Mouse (Mus musculus) heart, embryonic 12.5 days (tissue): ENCODE data around the gene Smco2. TPM values are rescaled to one million over a fixed set of nuclear protein-coding genes. Genes with fewer than 3 reads are reported as not detected.

Experiments used
- ATAC-seq: fragments of 200-750 bp; cut with Nextera tagmentation; 2 replicates; pipeline ENCODE4 v1.8.0; 2017; ENCODE audit warnings: moderate TSS enrichment, moderate library complexity; ENCODE audit not compliant: insufficient number of reproducible peaks, low FRiP score
- H3K27ac ChIP-seq: fragments of 300-500 bp; sonication (generic); 2 replicates; pipeline ENCODE4 v1.5.1; 2016; ENCODE audit warnings: mild to moderate bottlenecking, moderate library complexity; ENCODE audit not compliant: poor library complexity, severe bottlenecking
- H3K27me3 ChIP-seq: fragments of 300-500 bp; sonication (generic); replicated peaks from 2 replicates; pipeline ENCODE4 v1.6.1; 2016; ENCODE audit warnings: mild to moderate bottlenecking, moderate library complexity
- H3K36me3 ChIP-seq: fragments of 300-500 bp; sonication (generic); 2 replicates; pipeline ENCODE4 v1.6.1; 2016; ENCODE audit warnings: mild to moderate bottlenecking, moderate library complexity
- H3K4me1 ChIP-seq: fragments of 300-500 bp; sonication (generic); replicated peaks from 2 replicates; pipeline ENCODE4 v1.6.1; 2016; ENCODE audit warnings: mild to moderate bottlenecking
- H3K4me2 ChIP-seq: fragments of 300-500 bp; sonication (generic); 2 replicates; pipeline ENCODE4 v1.6.1; 2016; ENCODE audit warnings: mild to moderate bottlenecking, moderate library complexity
- H3K4me3 ChIP-seq: fragments of 300-500 bp; sonication (generic); 2 replicates; pipeline ENCODE4 v1.5.1; 2016; ENCODE audit warnings: mild to moderate bottlenecking
- H3K9ac ChIP-seq: fragments of 300-500 bp; sonication (generic); 2 replicates; pipeline ENCODE4 v1.6.1; 2016; ENCODE audit warnings: mild to moderate bottlenecking, moderate library complexity
- H3K9me3 ChIP-seq: fragments of 300-500 bp; sonication (generic); replicated peaks from 2 replicates; pipeline ENCODE4 v1.6.1; 2016; ENCODE audit warnings: mild to moderate bottlenecking, moderate library complexity
- WGBS: fragments of 180-500 bp; shearing (Covaris S2); methylation state at CpG from one replicate; pipeline ENCODE4 v1.1.7; 2016; 5-methylcytosine and 5-hydroxymethylcytosine counted together
- polyA plus RNA-seq: library from polyadenylated mRNA; unstranded; fragments of >200 nt; fragmentation: Nextera tagmentation; extraction: Ambion mirVana; gene quantifications from 2 replicates; pipeline ENCODE4 v1.2.1, GENCODE M21; 2016

The Smco2 gene
- polyA plus RNA-seq, result not detected in 2 replicates

GRCm38 (mm10) chr6:146850050-146850449 lies at the start of gene Smco2:
TSS of gene Smco2 (plus strand) at chr6:146850104.
- Histone ChIP-seq H3K36me3 (no peaks in the 10 kb centered on the region), H3K4me1 (peaks cover 30% of the 10 kb centered on the region), H3K27me3 (no peaks in the 10 kb centered on the region), H3K27ac (no peak within 1 kb of the TSS), H3K4me2 (no peak within 1 kb of the TSS), H3K9me3 (peaks cover under 1% of the 10 kb centered on the region; the same call in 1 of the 2 replicates), H3K4me3 (no peak within 1 kb of the TSS), H3K9ac (no peak within 1 kb of the TSS)
- WGBS, result 76% methylated on average over 4 of the region's 4 CpGs
- ATAC-seq, result no peak

- H3K36me3 ChIP-seq, result peaks cover 55% of the 10 kb centered on the region
- H3K4me2 ChIP-seq, result no peak overlapping the region
Measured at GRCm38 (mm10) chr6:146809991-146810390, 39.9 kb upstream of the Smco2 start.

GRCm38 (mm10) chr6:146813007-146813406 lies 36.9 kb upstream of the Smco2 start:
- WGBS, result 85% methylated on average over 5 of the region's 5 CpGs
- Histone ChIP-seq H3K9ac (no peak overlapping the region), H3K27ac (no peak overlapping the region), H3K4me3 (no peak overlapping the region), H3K4me1 (no peaks in the 10 kb centered on the region), H3K36me3 (peaks cover 42% of the 10 kb centered on the region), H3K27me3 (no peaks in the 10 kb centered on the region), H3K4me2 (no peak overlapping the region), H3K9me3 (peaks cover 6% of the 10 kb centered on the region; the same call in 1 of the 2 replicates)
- ATAC-seq, result no peak

More at GRCm38 (mm10) chr6:146809991-146810390, 39.9 kb upstream of the Smco2 start:
- no peak overlapping the region for H3K4me3 ChIP-seq
- ATAC-seq, result no peak
- no peak overlapping the region for H3K27ac ChIP-seq
- WGBS, result 84% methylated on average over 6 of the region's 6 CpGs
- H3K9ac ChIP-seq, result no peak overlapping the region
- H3K9me3 ChIP-seq, result no peaks in the 10 kb centered on the region
- H3K27me3 ChIP-seq, result no peaks in the 10 kb centered on the region
- no peaks in the 10 kb centered on the region; the same call in 1 of the 2 replicates for H3K4me1 ChIP-seq

GRCm38 (mm10) chr6:146820177-146820965 lies 29.5 kb upstream of the Smco2 start:
- H3K27me3 ChIP-seq, result no peaks in the 10 kb centered on the region
- ATAC-seq, result no peak
- 82% methylated on average over 29 of the region's 29 CpGs for WGBS
- peaks cover 6% of the 10 kb centered on the region; the same call in 1 of the 2 replicates for H3K9me3 ChIP-seq
- no peak overlapping the region for H3K4me2 ChIP-seq
- H3K4me1 ChIP-seq, result no peaks in the 10 kb centered on the region
- H3K4me3 ChIP-seq, result no peak overlapping the region
- H3K27ac ChIP-seq, result no peak overlapping the region
- H3K36me3 ChIP-seq, result peaks cover 10% of the 10 kb centered on the region
- H3K9ac ChIP-seq, result no peak overlapping the region

- Histone ChIP-seq H3K27me3 (no peaks in the 10 kb centered on the region), H3K36me3 (peaks cover 4% of the 10 kb centered on the region; the same call in 1 of the 2 replicates), H3K27ac (no peak overlapping the region), H3K4me3 (no peak overlapping the region), H3K4me1 (no peaks in the 10 kb centered on the region), H3K9ac (no peak overlapping the region), H3K9me3 (no peaks in the 10 kb centered on the region), H3K4me2 (no peak overlapping the region)
- 87% methylated on average over 13 of the region's 13 CpGs for WGBS
- ATAC-seq, result no peak
Measured at GRCm38 (mm10) chr6:146821958-146822357, 27.9 kb upstream of the Smco2 start.

GRCm38 (mm10) chr6:146824727-146825486 lies 25.0 kb upstream of the Smco2 start:
- no peak overlapping the region for H3K4me3 ChIP-seq
- ATAC-seq, result no peak
- H3K9ac ChIP-seq, result no peak overlapping the region
- 0 out of 2 replicates have a peak, but pooled peaks cover 4% of the 10 kb centered on the region for H3K4me1 ChIP-seq
- H3K4me2 ChIP-seq, result no peak overlapping the region
- H3K27me3 ChIP-seq, result no peaks in the 10 kb centered on the region
- WGBS, result 44% methylated on average over 16 of the region's 16 CpGs
- no peaks in the 10 kb centered on the region for H3K9me3 ChIP-seq
- peaks cover 16% of the 10 kb centered on the region for H3K36me3 ChIP-seq
- H3K27ac ChIP-seq, result no peak overlapping the region

- no peak overlapping the region for H3K27ac ChIP-seq
- H3K36me3 ChIP-seq, result peaks cover 16% of the 10 kb centered on the region
- H3K9ac ChIP-seq, result no peak overlapping the region
- no peaks in the 10 kb centered on the region for H3K27me3 ChIP-seq
- ATAC-seq, result no peak
- WGBS, result 70% methylated on average over 1 of the region's 1 CpGs
- 0 out of 2 replicates have a peak, but pooled peaks cover 4% of the 10 kb centered on the region for H3K4me1 ChIP-seq
- no peak overlapping the region for H3K4me3 ChIP-seq
- H3K9me3 ChIP-seq, result no peaks in the 10 kb centered on the region
- no peak overlapping the region for H3K4me2 ChIP-seq
Measured at GRCm38 (mm10) chr6:146825487-146825773, 24.5 kb upstream of the Smco2 start.

- Histone ChIP-seq H3K9ac (no peak overlapping the region), H3K4me2 (no peak overlapping the region), H3K27ac (no peak overlapping the region), H3K36me3 (peaks cover 15% of the 10 kb centered on the region), H3K9me3 (no peaks in the 10 kb centered on the region), H3K4me1 (peaks cover 15% of the 10 kb centered on the region), H3K4me3 (no peak overlapping the region), H3K27me3 (no peaks in the 10 kb centered on the region)
- ATAC-seq, result no peak
- 81% methylated on average over 12 of the region's 12 CpGs for WGBS
Measured at GRCm38 (mm10) chr6:146831320-146831719, 18.6 kb upstream of the Smco2 start.

- H3K27ac ChIP-seq, result no peak overlapping the region
- H3K4me3 ChIP-seq, result no peak overlapping the region
- peaks cover 8% of the 10 kb centered on the region for H3K36me3 ChIP-seq
- H3K9ac ChIP-seq, result no peak overlapping the region
- no peaks in the 10 kb centered on the region for H3K27me3 ChIP-seq
- WGBS, result 63% methylated on average over 6 of the region's 6 CpGs
- no peak for ATAC-seq
- H3K4me2 ChIP-seq, result no peak overlapping the region
- H3K9me3 ChIP-seq, result no peaks in the 10 kb centered on the region
- H3K4me1 ChIP-seq, result peaks cover 24% of the 10 kb centered on the region
Measured at GRCm38 (mm10) chr6:146833485-146834314, 16.2 kb upstream of the Smco2 start.

- Histone ChIP-seq H3K4me1 (peaks cover 23% of the 10 kb centered on the region), H3K27me3 (no peaks in the 10 kb centered on the region), H3K4me3 (no peak overlapping the region), H3K27ac (no peak overlapping the region), H3K36me3 (peaks cover 6% of the 10 kb centered on the region), H3K9me3 (no peaks in the 10 kb centered on the region), H3K9ac (no peak overlapping the region), H3K4me2 (no peak overlapping the region)
- ATAC-seq, result no peak
- 69% methylated on average over 3 of the region's 3 CpGs for WGBS
Measured at GRCm38 (mm10) chr6:146834342-146834741, 15.6 kb upstream of the Smco2 start.
